Mouse (Mus musculus): ENCODE data around the gene Mroh2a. TPM values are rescaled to one million over a fixed set of nuclear protein-coding genes. Genes with fewer than 3 reads are reported as not detected.

Gene Mroh2a
- polyA plus RNA-seq, 2 experiments = under 0.01 to 0.38 TPM

- DNase-seq (ENCODE audit: low read depth in 3 of 3, low spot score in 3 of 3) (no peak), ATAC-seq (ENCODE audit: insufficient read depth) (no peak)
- no peak overlapping the region for H3K4me3 ChIP-seq (ENCODE audit: insufficient read depth in 1 of 2, low read depth in 2 of 2, low read length in 2 of 2)
- no peak overlapping the region for H3K27ac ChIP-seq
- 50% methylated on average over 3 of the region's 3 CpGs for WGBS (ENCODE audit: insufficient replicate concordance)
- no peaks in the 10 kb centered on the region for H3K4me1 ChIP-seq (replicated peaks; ENCODE audit: control insufficient read depth in 2 of 2, insufficient read depth in 2 of 2, low read length in 1 of 2)
- H3K4me2 ChIP-seq (ENCODE audit: low read depth) = no peak overlapping the region
- H3K9ac ChIP-seq (replicated peaks) = no peak overlapping the region
- no peak for TF ChIP-seq EP300 (IDR thresholded peaks at IDR 0.05; ENCODE audit: low read depth)
- no peak for TF ChIP-seq CTCF (IDR thresholded peaks at IDR 0.05; ENCODE audit: low read depth)
- peaks cover 16% of the 10 kb centered on the region for H3K9me3 ChIP-seq (ENCODE audit: control insufficient read depth, low read length)
- H3K27me3 ChIP-seq (ENCODE audit: control insufficient read depth, insufficient read depth, low read length) = no peaks in the 10 kb centered on the region
- no peaks in the 10 kb centered on the region for H3K36me3 ChIP-seq (replicated peaks; ENCODE audit: control insufficient read depth, insufficient read depth, low read depth)
Measured at GRCm38 (mm10) chr1:88229566-88229965, 2.8 kb downstream of the Mroh2a start.

GRCm38 (mm10) chr1:88229986-88230385, 3.2 kb downstream of the Mroh2a start:
- TF ChIP-seq EP300 (IDR thresholded peaks at IDR 0.05; ENCODE audit: low read depth) (no peak), CTCF (IDR thresholded peaks at IDR 0.05; ENCODE audit: low read depth) (no peak)
- no peak overlapping the region for H3K4me3 ChIP-seq (ENCODE audit: insufficient read depth in 1 of 2, low read depth in 2 of 2, low read length in 2 of 2)
- H3K4me2 ChIP-seq (ENCODE audit: low read depth) = no peak overlapping the region
- DNase-seq (ENCODE audit: low read depth in 3 of 3, low spot score in 3 of 3) (no peak), ATAC-seq (ENCODE audit: insufficient read depth) (no peak)
- WGBS (ENCODE audit: insufficient replicate concordance) = 54% methylated on average over 5 of the region's 5 CpGs
- H3K27ac ChIP-seq = no peak overlapping the region
- H3K4me1 ChIP-seq (replicated peaks; ENCODE audit: control insufficient read depth in 2 of 2, insufficient read depth in 2 of 2, low read length in 1 of 2) = no peaks in the 10 kb centered on the region
- H3K27me3 ChIP-seq (ENCODE audit: control insufficient read depth, insufficient read depth, low read length) = no peaks in the 10 kb centered on the region
- H3K36me3 ChIP-seq (replicated peaks; ENCODE audit: control insufficient read depth, insufficient read depth, low read depth) = no peaks in the 10 kb centered on the region
- H3K9me3 ChIP-seq (ENCODE audit: control insufficient read depth, low read length) = peaks cover 18% of the 10 kb centered on the region
- H3K9ac ChIP-seq (replicated peaks) = no peak overlapping the region

DNA sequence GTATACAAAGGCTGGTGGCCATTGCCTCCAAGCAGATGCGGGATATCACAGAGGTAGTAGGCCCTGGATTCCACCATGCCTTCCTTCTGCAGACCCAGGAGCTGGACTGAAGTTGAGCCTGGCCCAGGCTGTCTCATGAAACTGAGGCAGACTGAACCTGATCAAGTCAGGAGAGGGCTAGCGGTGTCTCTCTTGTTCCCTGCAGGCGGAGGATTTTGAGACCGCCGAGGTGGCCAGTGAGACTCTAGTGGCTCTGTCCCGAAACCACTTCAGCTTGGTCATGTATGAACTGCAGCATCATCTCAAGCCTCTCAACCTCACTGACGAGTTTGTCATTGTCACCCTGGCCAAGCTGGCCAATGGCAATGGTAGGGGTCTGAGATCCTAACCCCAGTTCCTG, 3.6 kb downstream of the Mroh2a start:
- no peak overlapping the region for H3K9ac ChIP-seq (replicated peaks)
- no peaks in the 10 kb centered on the region for H3K4me1 ChIP-seq (replicated peaks; ENCODE audit: control insufficient read depth in 2 of 2, insufficient read depth in 2 of 2, low read length in 1 of 2)
- ATAC-seq (ENCODE audit: insufficient read depth) = no peak
- H3K4me3 ChIP-seq (ENCODE audit: insufficient read depth in 1 of 2, low read depth in 2 of 2, low read length in 2 of 2) = no peak overlapping the region
- H3K27me3 ChIP-seq (ENCODE audit: control insufficient read depth, insufficient read depth, low read length) = no peaks in the 10 kb centered on the region
- H3K4me2 ChIP-seq (ENCODE audit: low read depth) = no peak overlapping the region
- TF ChIP-seq EP300 (IDR thresholded peaks at IDR 0.05; ENCODE audit: low read depth) (no peak), CTCF (IDR thresholded peaks at IDR 0.05; ENCODE audit: low read depth) (no peak)
- H3K9me3 ChIP-seq (ENCODE audit: control insufficient read depth, low read length) = peaks cover 22% of the 10 kb centered on the region
- no peak for DNase-seq (ENCODE audit: low read depth in 3 of 3, low spot score in 3 of 3)
- no peak overlapping the region for H3K27ac ChIP-seq
- 62% methylated on average over 7 of the region's 7 CpGs for WGBS (ENCODE audit: insufficient replicate concordance)
- no peaks in the 10 kb centered on the region for H3K36me3 ChIP-seq (replicated peaks; ENCODE audit: control insufficient read depth, insufficient read depth, low read depth)

DNA sequence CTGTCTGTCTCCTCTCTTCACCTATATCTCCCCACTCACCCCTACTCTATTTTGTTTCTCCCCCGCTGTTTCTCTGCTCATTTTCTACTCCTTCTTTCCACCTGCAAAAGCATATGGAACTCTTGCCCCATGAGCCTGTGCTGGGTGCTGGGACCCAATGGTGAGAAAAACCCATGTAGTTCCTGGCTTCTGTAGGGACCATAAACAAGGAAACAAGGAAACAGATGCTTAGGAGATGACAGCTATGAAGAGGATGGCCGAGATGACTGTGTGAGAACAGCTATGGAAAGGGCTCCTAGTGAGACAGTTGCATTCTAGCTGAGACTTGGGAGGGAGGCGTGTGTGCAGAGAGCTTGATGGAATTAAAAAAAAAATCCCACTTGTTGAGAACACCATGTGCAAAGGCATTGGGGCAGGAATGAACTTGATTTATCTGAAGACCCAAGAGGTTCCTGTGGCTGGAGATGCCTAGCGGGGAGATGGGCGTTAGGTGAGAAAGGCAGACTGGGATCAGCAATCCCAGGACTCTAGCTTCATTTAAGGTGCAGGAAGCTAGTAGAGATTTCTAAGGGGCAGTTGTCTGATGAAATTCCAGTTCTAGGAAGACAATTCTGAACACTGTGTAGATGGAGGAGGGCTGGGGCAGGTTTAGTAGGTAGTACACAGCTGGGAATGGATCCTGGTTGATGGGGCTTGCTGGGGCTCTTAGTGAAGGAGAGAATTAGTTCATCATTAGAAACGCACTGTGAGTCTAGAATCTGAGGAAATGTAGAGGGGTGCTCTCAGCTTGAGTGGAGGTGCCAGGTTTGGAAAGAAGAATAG, 4.4 kb downstream of the Mroh2a start:
- DNase-seq (ENCODE audit: low read depth in 3 of 3, low spot score in 3 of 3) (no peak), ATAC-seq (ENCODE audit: insufficient read depth) (no peak)
- H3K27me3 ChIP-seq (ENCODE audit: control insufficient read depth, insufficient read depth, low read length) = no peaks in the 10 kb centered on the region
- no peak overlapping the region for H3K27ac ChIP-seq
- no peak overlapping the region for H3K4me3 ChIP-seq (ENCODE audit: insufficient read depth in 1 of 2, low read depth in 2 of 2, low read length in 2 of 2)
- WGBS (ENCODE audit: insufficient replicate concordance) = 53% methylated on average over 6 of the region's 6 CpGs
- peaks cover 29% of the 10 kb centered on the region for H3K9me3 ChIP-seq (ENCODE audit: control insufficient read depth, low read length)
- no peak overlapping the region for H3K9ac ChIP-seq (replicated peaks)
- no peaks in the 10 kb centered on the region for H3K4me1 ChIP-seq (replicated peaks; ENCODE audit: control insufficient read depth in 2 of 2, insufficient read depth in 2 of 2, low read length in 1 of 2)
- H3K4me2 ChIP-seq (ENCODE audit: low read depth) = no peak overlapping the region
- no peaks in the 10 kb centered on the region for H3K36me3 ChIP-seq (replicated peaks; ENCODE audit: control insufficient read depth, insufficient read depth, low read depth)
- TF ChIP-seq EP300 (IDR thresholded peaks at IDR 0.05; ENCODE audit: low read depth) = no peak
- TF ChIP-seq CTCF (IDR thresholded peaks at IDR 0.05; ENCODE audit: low read depth) = no peak

DNA sequence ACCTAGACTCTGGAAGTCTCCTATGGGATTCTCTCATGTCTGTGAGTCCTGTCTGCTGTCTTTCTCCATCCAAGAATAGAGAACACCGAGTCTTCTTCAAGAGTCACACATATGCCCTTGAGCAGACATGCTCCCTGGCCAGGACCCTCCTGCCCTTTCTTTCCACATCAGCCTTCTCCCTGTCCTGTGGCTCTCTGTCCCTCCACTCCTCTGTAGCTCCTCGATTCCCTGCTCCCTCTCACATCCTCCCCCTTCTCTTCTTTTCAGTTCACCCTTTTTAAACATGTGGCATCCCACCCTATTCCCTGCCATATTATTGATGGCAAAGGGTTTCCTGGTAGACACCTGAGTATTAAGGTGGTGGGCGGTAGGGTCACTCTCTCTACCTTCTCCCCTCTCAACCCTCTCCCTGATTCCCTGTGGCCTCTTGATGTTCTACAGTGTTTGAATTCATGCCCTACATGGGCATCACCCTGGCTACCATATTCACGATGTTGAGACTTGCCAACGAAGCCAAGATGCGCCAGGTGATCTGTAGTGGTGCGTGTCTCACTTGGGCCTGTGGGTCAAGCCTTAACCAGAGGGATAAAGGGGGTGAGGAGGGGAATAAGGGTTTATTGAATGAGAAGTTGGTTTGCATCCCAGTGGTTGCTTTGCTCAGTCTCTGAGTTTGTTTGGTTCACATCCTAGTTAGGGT, 5.2 kb downstream of the Mroh2a start:
- no peak for TF ChIP-seq EP300 (IDR thresholded peaks at IDR 0.05; ENCODE audit: low read depth)
- no peak for TF ChIP-seq CTCF (IDR thresholded peaks at IDR 0.05; ENCODE audit: low read depth)
- no peak overlapping the region for H3K27ac ChIP-seq
- H3K4me3 ChIP-seq (ENCODE audit: insufficient read depth in 1 of 2, low read depth in 2 of 2, low read length in 2 of 2) = no peak overlapping the region
- H3K36me3 ChIP-seq (replicated peaks; ENCODE audit: control insufficient read depth, insufficient read depth, low read depth) = no peaks in the 10 kb centered on the region
- H3K9me3 ChIP-seq (ENCODE audit: control insufficient read depth, low read length) = peaks cover 29% of the 10 kb centered on the region
- no peaks in the 10 kb centered on the region for H3K4me1 ChIP-seq (replicated peaks; ENCODE audit: control insufficient read depth in 2 of 2, insufficient read depth in 2 of 2, low read length in 1 of 2)
- WGBS (ENCODE audit: insufficient replicate concordance) = 44% methylated on average over 7 of the region's 7 CpGs
- no peak for ATAC-seq (ENCODE audit: insufficient read depth)
- H3K27me3 ChIP-seq (ENCODE audit: control insufficient read depth, insufficient read depth, low read length) = no peaks in the 10 kb centered on the region
- H3K4me2 ChIP-seq (ENCODE audit: low read depth) = no peak overlapping the region
- no peak overlapping the region for H3K9ac ChIP-seq (replicated peaks)
- DNase-seq (ENCODE audit: low read depth in 3 of 3, low spot score in 3 of 3) = no peak
